Mouse (Mus musculus): Measurements from ENCODE around the gene Cntnap2.

Cntnap2 gene

DNA sequence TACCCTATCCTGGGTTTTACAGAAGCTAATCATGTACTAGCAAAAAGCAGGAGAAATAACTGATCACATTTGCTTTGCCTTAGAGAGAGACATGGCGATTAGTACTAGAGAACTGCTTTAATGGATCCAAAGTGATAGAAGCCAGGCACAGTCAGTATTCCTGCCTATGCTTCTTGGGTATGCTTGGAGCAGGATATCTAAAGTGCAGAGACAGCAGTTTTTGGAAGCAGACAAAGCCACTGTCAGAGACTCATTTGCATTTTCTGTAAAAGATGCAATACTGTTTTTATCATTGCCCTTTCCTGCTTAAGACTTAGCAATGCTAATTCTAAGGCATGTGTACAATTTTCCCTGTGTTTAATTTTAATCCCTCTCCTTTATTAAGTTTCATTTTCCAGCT, 1637.0 kb downstream of the Cntnap2 start:
- no peak for DNase-seq (ENCODE audit: low spot score)

DNA sequence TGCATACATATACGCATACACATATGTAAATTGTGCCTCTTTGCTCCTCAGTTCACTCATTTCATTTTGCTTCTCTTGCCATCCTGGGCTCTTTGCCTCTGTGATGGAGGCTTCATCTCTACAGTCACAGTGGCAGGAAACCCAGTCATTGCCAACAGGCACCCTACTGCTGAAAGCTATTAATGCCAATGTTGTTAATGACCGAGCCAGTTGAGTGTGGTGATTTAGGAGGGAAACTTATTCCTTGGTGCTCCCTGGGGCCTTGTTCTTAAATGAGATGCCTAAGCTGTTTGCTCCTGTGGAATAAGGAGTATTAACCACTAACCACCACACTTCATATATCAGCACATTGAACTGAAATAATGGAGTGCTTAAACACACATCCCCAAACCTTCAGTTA, 1640.2 kb downstream of the Cntnap2 start:
- DNase-seq (ENCODE audit: low spot score) = no peak

DNA sequence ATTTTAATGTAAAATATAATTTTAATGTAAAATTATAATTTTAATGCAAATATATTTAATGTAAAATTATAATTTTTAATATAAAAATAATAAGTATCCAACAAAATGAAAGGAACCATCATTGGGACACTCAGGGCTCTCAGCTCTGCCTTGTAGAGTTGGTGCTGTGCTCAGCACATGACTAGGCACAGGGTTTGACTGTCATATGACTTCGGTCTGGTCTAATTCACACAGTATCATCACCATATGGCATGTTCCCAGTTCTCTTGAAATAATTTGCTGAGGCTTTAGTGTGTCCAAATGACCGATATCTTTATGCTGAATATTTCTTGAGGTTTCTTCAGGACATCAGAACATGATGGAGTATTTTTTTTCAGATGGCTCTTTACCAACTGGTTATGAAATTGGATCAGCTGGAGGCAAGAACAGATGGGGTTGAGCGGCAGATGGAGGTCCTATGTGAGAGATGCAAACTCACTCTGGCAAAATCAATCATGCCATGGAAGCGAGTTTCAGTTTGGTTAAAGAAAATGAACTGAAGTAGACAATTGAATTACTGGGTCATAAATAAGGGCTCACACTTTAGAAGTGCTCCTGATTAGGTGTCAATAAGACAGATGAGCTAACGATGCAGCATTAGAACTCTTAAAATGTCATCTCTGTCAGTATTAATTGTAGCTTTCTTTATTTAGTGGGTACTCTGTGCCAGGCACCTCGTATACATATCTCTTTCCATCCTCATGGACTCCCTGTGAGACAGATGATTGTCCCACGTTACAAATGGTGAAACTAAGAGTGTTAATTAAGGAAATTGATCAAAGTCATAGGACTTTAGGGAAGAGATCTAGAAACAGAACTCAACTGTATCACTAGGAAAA, 1645.4 kb downstream of the Cntnap2 start:
- DNase-seq (ENCODE audit: low spot score) = no peak

- DNase-seq (ENCODE audit: low spot score) = no peak
Observed at GRCm38 (mm10) chr6:46705926-46706325, 1646.8 kb downstream of the Cntnap2 start.

DNA sequence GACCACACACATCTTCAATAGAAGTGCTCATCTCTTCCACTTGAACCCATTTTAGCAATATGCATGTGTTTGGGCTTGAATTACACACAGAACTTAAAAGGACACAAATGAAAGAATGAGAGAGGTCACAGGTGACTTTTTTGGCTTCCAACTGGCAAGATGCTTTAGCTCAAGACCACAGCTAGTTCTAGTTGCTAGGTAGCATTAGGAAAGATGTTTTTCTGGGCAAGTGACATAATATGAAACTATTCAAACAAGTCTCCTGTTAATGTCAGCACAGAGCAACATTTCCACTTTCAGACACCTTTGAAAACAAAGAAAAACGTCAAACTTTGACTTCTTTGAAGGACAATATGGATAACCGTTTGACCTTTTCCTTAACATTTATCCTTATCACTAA, 1657.4 kb downstream of the Cntnap2 start:
- DNase-seq (ENCODE audit: low spot score) = no peak

- DNase-seq (ENCODE audit: low spot score) = no peak
Observed at GRCm38 (mm10) chr6:46733794-46734193, 1674.6 kb downstream of the Cntnap2 start.

GRCm38 (mm10) chr6:46748448-46748847, 1689.3 kb downstream of the Cntnap2 start:
- DNase-seq (ENCODE audit: low spot score) = no peak

- no peak for DNase-seq (ENCODE audit: low spot score)
Observed at GRCm38 (mm10) chr6:46763481-46763880, 1704.3 kb downstream of the Cntnap2 start.

- DNase-seq (ENCODE audit: low spot score) = no peak
Observed at GRCm38 (mm10) chr6:46774529-46774928, 1715.4 kb downstream of the Cntnap2 start.

DNA sequence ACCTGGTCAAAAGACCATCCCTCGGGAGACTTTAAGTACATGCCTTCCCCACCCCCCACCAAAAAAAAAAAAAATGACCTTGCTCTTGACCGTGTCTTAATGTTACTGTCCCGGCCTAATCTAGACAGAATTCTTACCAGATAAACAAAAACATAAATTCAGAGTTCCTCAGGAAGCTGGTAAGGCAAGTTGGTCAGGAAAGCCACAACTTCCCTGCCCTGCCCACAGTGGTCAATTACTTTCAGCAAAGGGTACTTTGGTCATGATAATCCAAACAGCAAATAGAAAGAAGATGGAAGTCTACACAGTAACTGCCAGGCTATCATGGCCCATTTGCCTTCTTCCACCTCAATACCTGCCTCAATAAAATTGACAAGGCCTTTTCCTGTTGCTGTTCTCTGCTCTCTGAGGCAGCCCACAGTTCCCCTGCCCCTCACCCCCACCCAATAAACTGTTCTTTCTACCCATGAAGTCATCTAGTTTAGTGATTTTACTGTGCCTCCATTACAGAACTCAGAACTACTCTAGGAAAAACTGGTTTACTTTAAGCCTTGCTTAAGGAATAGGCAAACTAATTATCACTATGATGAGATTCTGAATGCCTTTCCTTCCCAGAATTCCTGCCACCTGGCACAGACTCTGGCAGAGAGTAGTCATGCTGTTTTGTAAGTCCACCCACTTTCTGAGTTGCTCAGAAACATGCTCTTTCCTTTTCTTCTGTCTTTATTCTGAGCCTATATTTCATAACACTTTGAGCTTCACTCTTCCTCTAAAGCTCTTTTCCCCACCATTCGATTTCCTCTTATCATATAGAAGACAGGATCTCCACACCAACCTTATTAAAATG, 1743.3 kb downstream of the Cntnap2 start:
- DNase-seq (ENCODE audit: low spot score) = no peak

- DNase-seq (ENCODE audit: low spot score) = no peak
Observed at GRCm38 (mm10) chr6:46856635-46857034, 1797.5 kb downstream of the Cntnap2 start.

GRCm38 (mm10) chr6:46861076-46861475, 1801.9 kb downstream of the Cntnap2 start:
- DNase-seq (ENCODE audit: low spot score) = no peak

DNA sequence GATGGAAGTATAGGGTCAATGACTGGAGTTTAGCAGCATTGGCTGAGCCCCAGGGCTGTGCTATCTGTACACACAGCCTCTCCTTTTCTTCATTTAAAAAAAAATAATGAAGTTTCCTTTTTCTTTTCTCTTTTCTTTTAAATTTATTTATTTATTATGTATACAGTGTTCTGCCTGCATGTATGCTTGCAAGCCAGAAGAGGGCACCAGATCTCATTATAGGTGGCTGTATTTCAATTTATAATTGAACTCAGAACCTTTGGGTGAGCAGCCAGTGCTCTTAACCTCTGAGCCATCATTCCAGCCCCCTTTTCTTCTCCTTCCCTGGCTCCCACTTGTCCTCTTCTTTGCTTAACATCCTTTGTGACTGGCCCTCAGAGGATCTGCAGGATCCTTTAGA, 1807.2 kb downstream of the Cntnap2 start:
- no peak for DNase-seq (ENCODE audit: low spot score)

DNA sequence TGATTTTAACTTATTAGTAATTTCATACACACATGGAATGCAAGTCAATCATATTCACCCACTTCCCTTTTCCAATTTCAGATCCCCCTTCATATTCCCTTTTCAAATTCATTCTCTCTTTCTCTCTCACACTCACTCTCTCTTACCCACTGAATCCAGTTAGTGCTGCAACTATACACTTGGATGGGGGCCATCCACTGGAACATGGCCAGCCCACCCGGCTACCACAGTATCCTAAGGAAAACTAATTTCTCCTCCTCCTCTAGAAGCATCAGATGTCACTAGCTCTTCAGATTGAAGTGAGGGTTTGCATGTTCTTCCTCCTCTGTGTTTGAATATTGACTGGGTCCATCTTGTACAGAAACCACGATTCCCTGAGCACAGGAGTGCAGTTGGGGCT, 1827.1 kb downstream of the Cntnap2 start:
- no peak for DNase-seq (ENCODE audit: low spot score)

DNA sequence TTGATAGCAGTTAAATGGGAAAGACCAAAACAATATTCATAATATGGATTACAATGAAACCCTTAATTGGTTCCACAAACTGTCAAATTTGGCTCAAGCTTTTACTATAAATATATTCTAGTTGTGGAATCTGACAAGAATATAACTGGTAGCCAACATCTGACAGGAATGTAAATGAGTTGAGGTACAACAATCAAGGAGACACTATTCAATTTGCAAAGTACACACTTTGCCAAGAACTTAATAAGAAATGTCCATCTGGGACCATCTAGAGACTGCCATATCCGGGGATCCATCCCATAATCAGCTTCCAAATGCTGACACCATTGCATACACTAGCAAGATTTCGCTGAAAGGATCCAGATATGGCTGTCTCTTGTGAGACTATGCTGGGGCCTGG, 1850.0 kb downstream of the Cntnap2 start:
- no peak for DNase-seq (ENCODE audit: low spot score)

GRCm38 (mm10) chr6:46918701-46919274, 1859.6 kb downstream of the Cntnap2 start:
- DNase-seq (ENCODE audit: low spot score) = no peak

DNA sequence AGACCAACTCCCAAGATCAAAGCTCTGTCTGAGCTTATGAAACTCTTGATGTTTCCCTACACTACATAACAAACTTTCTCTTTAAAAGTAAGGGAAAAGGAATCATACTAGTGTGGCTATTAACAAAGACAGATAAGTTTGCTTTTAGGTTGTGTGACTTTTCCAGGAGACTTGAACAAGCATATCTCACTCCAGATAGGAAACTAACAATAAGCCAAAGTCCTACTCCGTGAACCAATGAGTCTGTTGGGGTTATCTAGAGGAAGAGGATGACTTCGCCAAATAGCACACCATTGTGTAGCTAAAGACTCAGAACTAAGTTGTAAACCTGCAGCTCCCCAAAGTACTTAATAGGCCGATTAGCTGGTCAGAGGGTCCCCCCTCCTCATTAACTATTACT, 1860.8 kb downstream of the Cntnap2 start:
- DNase-seq (ENCODE audit: low spot score) = no peak

- DNase-seq (ENCODE audit: low spot score) = no peak
Observed at GRCm38 (mm10) chr6:46924709-46925108, 1865.6 kb downstream of the Cntnap2 start.

DNA sequence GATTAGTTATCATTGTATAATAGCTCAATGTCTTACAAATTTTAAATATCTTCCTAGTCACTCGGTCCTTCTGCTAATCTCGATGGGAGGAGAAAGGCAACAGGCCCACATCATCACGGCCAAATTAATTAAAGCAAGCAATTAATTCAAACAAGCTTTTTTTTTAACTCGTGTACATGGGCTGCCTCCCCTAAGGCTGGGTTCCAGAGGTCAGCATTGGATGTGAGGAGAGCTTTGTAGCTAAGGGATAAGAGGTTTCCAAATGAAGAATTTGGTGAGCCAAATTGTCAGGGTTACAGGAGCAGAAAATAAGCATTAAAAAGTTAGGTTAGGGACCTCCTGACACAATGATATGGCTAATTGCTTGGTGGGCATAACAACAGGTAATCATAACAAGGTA, 1886.5 kb downstream of the Cntnap2 start:
- no peak for DNase-seq (ENCODE audit: low spot score)

- DNase-seq (ENCODE audit: low spot score) = peak; percentile 43
Observed at GRCm38 (mm10) chr6:46961022-46961686, 1902.0 kb downstream of the Cntnap2 start.

DNA sequence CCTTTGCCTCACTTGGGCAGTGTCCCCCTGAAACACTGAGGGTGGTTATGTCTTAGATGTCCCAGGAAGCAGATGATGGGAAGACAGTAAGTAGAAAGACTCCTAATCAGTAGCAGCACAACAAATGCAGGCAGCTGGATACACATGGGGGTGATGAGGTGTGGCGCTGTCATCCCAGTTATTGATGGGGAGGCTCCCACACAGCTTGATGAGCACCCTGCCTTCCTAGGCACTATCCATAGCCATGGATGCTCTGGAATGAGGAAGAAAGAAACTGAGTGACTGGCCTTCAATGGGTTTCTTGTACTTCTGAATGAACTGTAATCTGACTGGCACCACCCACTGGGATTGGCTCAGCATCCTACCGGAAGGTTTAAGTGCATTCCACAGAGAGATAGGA, 1904.1 kb downstream of the Cntnap2 start:
- no peak for DNase-seq (ENCODE audit: low spot score)

- DNase-seq (ENCODE audit: low spot score) = no peak
Observed at GRCm38 (mm10) chr6:46963693-46964092, 1904.5 kb downstream of the Cntnap2 start.
